Mouse (Mus musculus) cortical plate, adult 2 months (tissue): Measurements from ENCODE around the gene Hsd3b1. TPM values are rescaled to one million over a fixed set of nuclear protein-coding genes. Genes with fewer than 3 reads are reported as not detected.

Source experiments
- H3K27ac ChIP-seq: fragments of 200-500 bp; 2 replicates; pipeline ENCODE4 v1.5.1; 2012; ENCODE audit warnings: low read length, control low read depth, inconsistent platforms; ENCODE audit not compliant: insufficient read depth
- H3K4me1 ChIP-seq: fragments of 200-500 bp; 2 replicates; pipeline ENCODE4 v1.6.1; 2011; ENCODE audit warnings: low read length; ENCODE audit not compliant: control insufficient read depth, insufficient read depth
- H3K4me3 ChIP-seq: fragments of 200-500 bp; 2 replicates; pipeline ENCODE4 v1.5.1; 2011; ENCODE audit warnings: mild to moderate bottlenecking, low read length, control low read depth; ENCODE audit not compliant: insufficient read depth
- CTCF ChIP-seq: fragments of 200-500 bp; IDR thresholded peaks from 2 replicates; pipeline ENCODE4 v1.5.1; 2011; ENCODE audit warnings: mild to moderate bottlenecking, control low read depth, low read length; ENCODE audit not compliant: insufficient read depth; ENCODE audit errors: extremely low read depth
- POLR2A ChIP-seq: fragments of 200-500 bp; IDR thresholded peaks from 2 replicates; pipeline ENCODE4 v1.6.1; 2011; ENCODE audit warnings: mild to moderate bottlenecking, low read length, control low read depth; ENCODE audit not compliant: insufficient read depth; ENCODE audit errors: extremely low read depth
- polyA plus RNA-seq: library from polyadenylated mRNA; depleted of rRNA; stranded (reverse); fragments of >200 nt; gene quantifications from 2 replicates; pipeline ENCODE4 v1.2.3, GENCODE M21; 2012; rRNA removed

Gene Hsd3b1
- polyA plus RNA-seq, result not detected in 2 replicates

GRCm38 (mm10) chr3:98859576-98859975 is at the start of gene Hsd3b1:
Gene Hsd3b1 (minus strand): TSS chr3:98859794.
- TF ChIP-seq POLR2A (no peak), CTCF (no peak)
- no peak within 1 kb of the TSS for H3K27ac ChIP-seq
- no peaks in the 10 kb centered on the region for H3K4me1 ChIP-seq
- H3K4me3 ChIP-seq, result no peak within 1 kb of the TSS

GRCm38 (mm10) chr3:98897606-98898005 is 38.0 kb upstream of the Hsd3b1 start:
- Histone ChIP-seq H3K4me3 (no peak overlapping the region), H3K4me1 (no peaks in the 10 kb centered on the region), H3K27ac (no peak overlapping the region)
- TF ChIP-seq CTCF (no peak), POLR2A (no peak)

GRCm38 (mm10) chr3:98895071-98895601 is 35.5 kb upstream of the Hsd3b1 start:
- no peaks in the 10 kb centered on the region for H3K4me1 ChIP-seq
- no peak overlapping the region for H3K4me3 ChIP-seq
- TF ChIP-seq CTCF, result peak; percentile 36; the same call in 1 of the 2 replicates
- no peak for TF ChIP-seq POLR2A
- H3K27ac ChIP-seq, result no peak overlapping the region

- no peak within 1 kb of the TSS for H3K27ac ChIP-seq
- no peak within 1 kb of the TSS for H3K4me3 ChIP-seq
- no peaks in the 10 kb centered on the region for H3K4me1 ChIP-seq
- TF ChIP-seq CTCF (no peak), POLR2A (no peak)
Observed at GRCm38 (mm10) chr3:98893057-98893772, 33.6 kb upstream of the Hsd3b1 start, which contains the start of gene Hao2. Gene Hao2 (minus strand): TSS chr3:98893239.

- Histone ChIP-seq H3K4me1 (no peaks in the 10 kb centered on the region), H3K27ac (no peak overlapping the region), H3K4me3 (no peak overlapping the region)
- no peak for TF ChIP-seq CTCF
- TF ChIP-seq POLR2A, result no peak
Observed at GRCm38 (mm10) chr3:98890430-98890829, 30.8 kb upstream of the Hsd3b1 start.

- no peak overlapping the region for H3K4me3 ChIP-seq
- TF ChIP-seq CTCF (no peak), POLR2A (no peak)
- no peaks in the 10 kb centered on the region for H3K4me1 ChIP-seq
- H3K27ac ChIP-seq, result no peak overlapping the region
Observed at GRCm38 (mm10) chr3:98888206-98888605, 28.6 kb upstream of the Hsd3b1 start.

GRCm38 (mm10) chr3:98880831-98881230 is 21.2 kb upstream of the Hsd3b1 start:
- H3K4me1 ChIP-seq, result no peaks in the 10 kb centered on the region
- no peak overlapping the region for H3K4me3 ChIP-seq
- no peak overlapping the region for H3K27ac ChIP-seq
- no peak for TF ChIP-seq CTCF
- TF ChIP-seq POLR2A, result no peak

GRCm38 (mm10) chr3:98880216-98880615 is 20.6 kb upstream of the Hsd3b1 start:
- TF ChIP-seq CTCF (no peak), POLR2A (no peak)
- Histone ChIP-seq H3K4me3 (no peak overlapping the region), H3K27ac (no peak overlapping the region), H3K4me1 (no peaks in the 10 kb centered on the region)

GRCm38 (mm10) chr3:98868219-98868618 is 8.6 kb upstream of the Hsd3b1 start:
- Histone ChIP-seq H3K27ac (no peak overlapping the region), H3K4me1 (no peaks in the 10 kb centered on the region), H3K4me3 (no peak overlapping the region)
- TF ChIP-seq POLR2A (no peak), CTCF (no peak)

- Histone ChIP-seq H3K27ac (no peak overlapping the region), H3K4me1 (no peaks in the 10 kb centered on the region), H3K4me3 (no peak overlapping the region)
- TF ChIP-seq POLR2A, result no peak
- no peak for TF ChIP-seq CTCF
Observed at GRCm38 (mm10) chr3:98862800-98863199, 3.2 kb upstream of the Hsd3b1 start.

- Histone ChIP-seq H3K4me1 (no peaks in the 10 kb centered on the region), H3K27ac (no peak overlapping the region), H3K4me3 (no peak overlapping the region)
- no peak for TF ChIP-seq POLR2A
- TF ChIP-seq CTCF, result no peak
Observed at GRCm38 (mm10) chr3:98858051-98858450, 1.5 kb downstream of the Hsd3b1 start.
